Mouse (Mus musculus): ENCODE measurements around the gene Ypel5. TPM values are rescaled to one million over a fixed set of nuclear protein-coding genes. Genes with fewer than 3 reads are reported as not detected.

The Ypel5 gene
- total RNA-seq (2023), result 100 to 1,000 TPM; 138 to 150 TPM

GRCm38 (mm10) chr17:72836158-72837115 is at the start of gene Ypel5:
Ypel5 (plus strand) TSS chr17:72836453.

Other genes with a start within 250 kb of the Ypel5 start
- gene Alk, start 231.8 kb upstream of the Ypel5 start, total RNA-seq (2023), result not detected
- 10 to 100 TPM; 51.2 to 52.8 TPM for gene Lbh, start 81.9 kb downstream of the Ypel5 start, total RNA-seq (2023)

Data from neutrophil, adult 59 days (primary cell).